Mouse (Mus musculus): ENCODE measurements at regions not wholly inside any gene's neighbourhood (a gene's known extent, or its start where the extent isn't known, plus 50 kb on each side); places are given as distances from the start of the nearest gene placed in this dataset.

GRCm38 (mm10) chr3:134099471-134100125 lies 136.7 kb upstream of the Cxxc4 start:
- no peaks in the 10 kb centered on the region for H3K36me3 ChIP-seq
- no peak overlapping the region for H3K9ac ChIP-seq
- no peak overlapping the region for H3K4me3 ChIP-seq
- ATAC-seq (ENCODE audit: low FRiP score, low read depth): no peak
- peaks cover 5% of the 10 kb centered on the region for H3K4me1 ChIP-seq
- H3K27me3 ChIP-seq: no peaks in the 10 kb centered on the region
- no peaks in the 10 kb centered on the region for H3K9me3 ChIP-seq
- 62% methylated on average over 3 of the region's 3 CpGs for WGBS
- no peak overlapping the region for H3K4me2 ChIP-seq (replicated peaks)
- no peak overlapping the region for H3K27ac ChIP-seq

- H3K4me3 ChIP-seq: no peak overlapping the region
- H3K27ac ChIP-seq: no peak overlapping the region
- peaks cover 5% of the 10 kb centered on the region for H3K4me1 ChIP-seq
- no peaks in the 10 kb centered on the region for H3K9me3 ChIP-seq
- no peaks in the 10 kb centered on the region for H3K36me3 ChIP-seq
- H3K4me2 ChIP-seq (replicated peaks): no peak overlapping the region
- 73% methylated on average over 3 of the region's 3 CpGs for WGBS
- H3K27me3 ChIP-seq: no peaks in the 10 kb centered on the region
- no peak for ATAC-seq (ENCODE audit: low FRiP score, low read depth)
- H3K9ac ChIP-seq: no peak overlapping the region
Observed at GRCm38 (mm10) chr3:134102151-134102738, 134.0 kb upstream of the Cxxc4 start.

- H3K27ac ChIP-seq: no peak overlapping the region
- no peak for ATAC-seq (ENCODE audit: low FRiP score, low read depth)
- no peaks in the 10 kb centered on the region for H3K27me3 ChIP-seq
- WGBS: 84% methylated on average over 1 of the region's 1 CpGs
- H3K4me1 ChIP-seq: peaks cover 4% of the 10 kb centered on the region
- no peak overlapping the region for H3K4me2 ChIP-seq (replicated peaks)
- no peak overlapping the region for H3K9ac ChIP-seq
- no peaks in the 10 kb centered on the region for H3K36me3 ChIP-seq
- no peak overlapping the region for H3K4me3 ChIP-seq
- no peaks in the 10 kb centered on the region for H3K9me3 ChIP-seq
Observed at GRCm38 (mm10) chr3:134104625-134105024, 131.7 kb upstream of the Cxxc4 start.

- no peak overlapping the region for H3K27ac ChIP-seq
- no peaks in the 10 kb centered on the region; the same call in 1 of the 2 replicates for H3K4me1 ChIP-seq
- H3K9me3 ChIP-seq: no peaks in the 10 kb centered on the region
- H3K36me3 ChIP-seq: no peaks in the 10 kb centered on the region
- H3K27me3 ChIP-seq: no peaks in the 10 kb centered on the region
- no peak overlapping the region for H3K4me3 ChIP-seq
- no peak for ATAC-seq (ENCODE audit: low FRiP score, low read depth)
- 73% methylated on average over 2 of the region's 2 CpGs for WGBS
- no peak overlapping the region for H3K9ac ChIP-seq
- no peak overlapping the region for H3K4me2 ChIP-seq (replicated peaks)
Observed at GRCm38 (mm10) chr3:134105112-134105511, 131.2 kb upstream of the Cxxc4 start.

GRCm38 (mm10) chr3:134105567-134105966 lies 130.7 kb upstream of the Cxxc4 start:
- no peak for ATAC-seq (ENCODE audit: low FRiP score, low read depth)
- H3K27ac ChIP-seq: no peak overlapping the region
- no peaks in the 10 kb centered on the region for H3K36me3 ChIP-seq
- H3K4me3 ChIP-seq: no peak overlapping the region
- no peak overlapping the region for H3K4me2 ChIP-seq (replicated peaks)
- no peak overlapping the region for H3K9ac ChIP-seq
- H3K27me3 ChIP-seq: no peaks in the 10 kb centered on the region
- WGBS: 32% methylated on average over 3 of the region's 3 CpGs
- no peaks in the 10 kb centered on the region for H3K4me1 ChIP-seq
- no peaks in the 10 kb centered on the region for H3K9me3 ChIP-seq

- ATAC-seq (ENCODE audit: low FRiP score, low read depth): no peak
- Histone ChIP-seq H3K27ac (no peak overlapping the region), H3K36me3 (no peaks in the 10 kb centered on the region), H3K4me2 (replicated peaks) (no peak overlapping the region), H3K27me3 (no peaks in the 10 kb centered on the region), H3K9ac (no peak overlapping the region), H3K4me1 (no peaks in the 10 kb centered on the region), H3K9me3 (no peaks in the 10 kb centered on the region), H3K4me3 (no peak overlapping the region)
- WGBS: 32% methylated on average over 1 of the region's 1 CpGs
Observed at GRCm38 (mm10) chr3:134114501-134114900, 121.8 kb upstream of the Cxxc4 start.

GRCm38 (mm10) chr3:134115007-134115406 lies 121.3 kb upstream of the Cxxc4 start:
- Histone ChIP-seq H3K9ac (no peak overlapping the region), H3K4me1 (no peaks in the 10 kb centered on the region), H3K4me3 (no peak overlapping the region), H3K27me3 (no peaks in the 10 kb centered on the region), H3K36me3 (no peaks in the 10 kb centered on the region), H3K4me2 (replicated peaks) (no peak overlapping the region), H3K9me3 (no peaks in the 10 kb centered on the region), H3K27ac (no peak overlapping the region)
- 94% methylated on average over 4 of the region's 4 CpGs for WGBS
- no peak for ATAC-seq (ENCODE audit: low FRiP score, low read depth)

GRCm38 (mm10) chr3:134118898-134119297 lies 117.4 kb upstream of the Cxxc4 start:
- no peak overlapping the region for H3K4me2 ChIP-seq (replicated peaks)
- H3K36me3 ChIP-seq: no peaks in the 10 kb centered on the region
- no peaks in the 10 kb centered on the region for H3K27me3 ChIP-seq
- 67% methylated on average over 4 of the region's 4 CpGs for WGBS
- H3K4me3 ChIP-seq: no peak overlapping the region
- H3K9me3 ChIP-seq: no peaks in the 10 kb centered on the region
- no peak overlapping the region for H3K27ac ChIP-seq
- H3K4me1 ChIP-seq: no peaks in the 10 kb centered on the region
- H3K9ac ChIP-seq: no peak overlapping the region
- no peak for ATAC-seq (ENCODE audit: low FRiP score, low read depth)

- no peak for ATAC-seq (ENCODE audit: low FRiP score, low read depth)
- H3K4me3 ChIP-seq: no peak overlapping the region
- H3K27me3 ChIP-seq: no peaks in the 10 kb centered on the region
- no peak overlapping the region for H3K4me2 ChIP-seq (replicated peaks)
- H3K27ac ChIP-seq: no peak overlapping the region
- no peaks in the 10 kb centered on the region for H3K36me3 ChIP-seq
- no peaks in the 10 kb centered on the region for H3K9me3 ChIP-seq
- no peak overlapping the region for H3K9ac ChIP-seq
- H3K4me1 ChIP-seq: no peaks in the 10 kb centered on the region
Observed at GRCm38 (mm10) chr3:134124982-134125381, 111.3 kb upstream of the Cxxc4 start.

- 61% methylated on average over 3 of the region's 3 CpGs for WGBS
- ATAC-seq (ENCODE audit: low FRiP score, low read depth): no peak
- Histone ChIP-seq H3K4me1 (0 out of 2 replicates have a peak, but pooled peaks cover 3% of the 10 kb centered on the region), H3K27ac (no peak overlapping the region), H3K4me2 (replicated peaks) (no peak overlapping the region), H3K4me3 (no peak overlapping the region), H3K9me3 (no peaks in the 10 kb centered on the region), H3K36me3 (no peaks in the 10 kb centered on the region), H3K27me3 (no peaks in the 10 kb centered on the region), H3K9ac (no peak overlapping the region)
Observed at GRCm38 (mm10) chr3:134130412-134130811, 105.9 kb upstream of the Cxxc4 start.

GRCm38 (mm10) chr3:134145251-134145650 lies 91.0 kb upstream of the Cxxc4 start:
- Histone ChIP-seq H3K9me3 (no peaks in the 10 kb centered on the region), H3K4me3 (no peak overlapping the region), H3K27me3 (no peaks in the 10 kb centered on the region), H3K4me2 (replicated peaks) (peak overlapping the region; percentile 23), H3K9ac (no peak overlapping the region), H3K36me3 (no peaks in the 10 kb centered on the region), H3K4me1 (peaks cover 16% of the 10 kb centered on the region), H3K27ac (no peak overlapping the region)
- WGBS: 17% methylated on average over 7 of the region's 7 CpGs
- no peak for ATAC-seq (ENCODE audit: low FRiP score, low read depth)

GRCm38 (mm10) chr3:134145935-134146334 lies 90.3 kb upstream of the Cxxc4 start:
- no peak overlapping the region for H3K27ac ChIP-seq
- no peak overlapping the region for H3K9ac ChIP-seq
- H3K9me3 ChIP-seq: no peaks in the 10 kb centered on the region
- no peaks in the 10 kb centered on the region for H3K27me3 ChIP-seq
- no peak overlapping the region for H3K4me2 ChIP-seq (replicated peaks)
- no peak overlapping the region for H3K4me3 ChIP-seq
- H3K4me1 ChIP-seq: peaks cover 16% of the 10 kb centered on the region
- WGBS: 82% methylated on average over 3 of the region's 3 CpGs
- no peak for ATAC-seq (ENCODE audit: low FRiP score, low read depth)
- H3K36me3 ChIP-seq: no peaks in the 10 kb centered on the region
